Mouse (Mus musculus) liver, embryonic 16.5 days (tissue): ENCODE measurements around the gene Ntrk2. TPM values are rescaled to one million over a fixed set of nuclear protein-coding genes. Genes with fewer than 3 reads are reported as not detected.

ENCODE experiments used
- ATAC-seq: fragments of 200-750 bp; cut with Nextera tagmentation; 2 replicates; pipeline ENCODE4 v1.8.0; 2017; ENCODE audit warnings: low read depth, mild to moderate bottlenecking, moderate number of reproducible peaks, moderate library complexity
- H3K27ac ChIP-seq: fragments of 300-500 bp; sonication (generic); 2 replicates; pipeline ENCODE4 v1.5.1; 2014; ENCODE audit warnings: mild to moderate bottlenecking, low read length
- H3K27me3 ChIP-seq: fragments of 300-500 bp; sonication (generic); 2 replicates; pipeline ENCODE4 v1.6.1; 2014; ENCODE audit warnings: low read depth, low read length, mixed read lengths; ENCODE audit not compliant: control insufficient read depth, insufficient read depth
- H3K36me3 ChIP-seq: fragments of 300-500 bp; sonication (generic); 2 replicates; pipeline ENCODE4 v1.6.1; 2014; ENCODE audit warnings: mild to moderate bottlenecking; ENCODE audit not compliant: control insufficient read depth, insufficient read depth
- H3K4me1 ChIP-seq: fragments of 300-500 bp; sonication (generic); 2 replicates; pipeline ENCODE4 v1.6.1; 2014; ENCODE audit warnings: low read depth, low read length, mixed read lengths; ENCODE audit not compliant: control insufficient read depth
- H3K4me2 ChIP-seq: fragments of 300-500 bp; sonication (generic); 2 replicates; pipeline ENCODE4 v1.6.1; 2014; ENCODE audit warnings: low read depth, low read length, mixed read lengths
- H3K4me3 ChIP-seq: fragments of 300-500 bp; sonication (generic); 2 replicates; pipeline ENCODE4 v1.5.1; 2014; ENCODE audit warnings: low read depth, mild to moderate bottlenecking, low read length
- H3K9ac ChIP-seq: fragments of 300-500 bp; sonication (generic); 2 replicates; pipeline ENCODE4 v1.6.1; 2014; ENCODE audit warnings: low read depth, low read length
- H3K9me3 ChIP-seq: fragments of 300-500 bp; sonication (generic); replicated peaks from 2 replicates; pipeline ENCODE4 v1.6.1; 2016; ENCODE audit warnings: low read length; ENCODE audit not compliant: control insufficient read depth
- WGBS: fragments of 180-500 bp; shearing (Covaris S2); extraction: QIAGEN DNeasy Blood & Tissue Kit; methylation state at CpG from one replicate; pipeline ENCODE4 v1.1.7; 2014; ENCODE audit not compliant: insufficient replicate concordance; 5-methylcytosine and 5-hydroxymethylcytosine counted together
- polyA plus RNA-seq: library from polyadenylated mRNA; unstranded; fragments of >200 nt; fragmentation: Nextera tagmentation; extraction: Ambion mirVana; gene quantifications from 2 replicates; pipeline ENCODE4 v1.2.1, GENCODE M21; 2015

The Ntrk2 gene
- polyA plus RNA-seq, 1 experiment from 2014 or later, result 0.14 TPM

DNA sequence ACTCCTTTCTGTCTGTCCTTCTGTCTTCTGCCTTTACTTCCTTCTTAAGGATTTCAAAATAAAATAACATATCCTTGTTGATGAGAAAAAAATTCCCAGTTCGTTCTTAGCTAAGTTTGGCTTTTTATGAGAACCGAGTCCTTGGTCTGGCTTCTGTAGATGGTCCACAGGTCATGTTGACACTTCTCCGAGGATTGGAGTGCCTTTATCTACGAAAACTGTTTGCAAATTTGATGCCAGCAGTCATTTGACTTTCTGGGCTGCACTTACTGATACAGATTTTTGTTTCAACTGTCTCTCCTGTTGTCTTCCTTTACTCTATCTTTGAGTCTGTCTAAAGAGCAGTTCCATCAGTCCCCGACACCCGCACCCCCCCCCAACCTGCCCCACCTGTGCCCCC lies 154.0 kb downstream of the Ntrk2 start:
- Histone ChIP-seq H3K27me3 (no peaks in the 10 kb centered on the region), H3K4me2 (no peak overlapping the region), H3K4me1 (no peaks in the 10 kb centered on the region), H3K27ac (no peak overlapping the region), H3K36me3 (no peaks in the 10 kb centered on the region), H3K9ac (no peak overlapping the region), H3K9me3 (no peaks in the 10 kb centered on the region), H3K4me3 (no peak overlapping the region)
- no peak for ATAC-seq
- WGBS, result 51% methylated on average over 6 of the region's 6 CpGs

DNA sequence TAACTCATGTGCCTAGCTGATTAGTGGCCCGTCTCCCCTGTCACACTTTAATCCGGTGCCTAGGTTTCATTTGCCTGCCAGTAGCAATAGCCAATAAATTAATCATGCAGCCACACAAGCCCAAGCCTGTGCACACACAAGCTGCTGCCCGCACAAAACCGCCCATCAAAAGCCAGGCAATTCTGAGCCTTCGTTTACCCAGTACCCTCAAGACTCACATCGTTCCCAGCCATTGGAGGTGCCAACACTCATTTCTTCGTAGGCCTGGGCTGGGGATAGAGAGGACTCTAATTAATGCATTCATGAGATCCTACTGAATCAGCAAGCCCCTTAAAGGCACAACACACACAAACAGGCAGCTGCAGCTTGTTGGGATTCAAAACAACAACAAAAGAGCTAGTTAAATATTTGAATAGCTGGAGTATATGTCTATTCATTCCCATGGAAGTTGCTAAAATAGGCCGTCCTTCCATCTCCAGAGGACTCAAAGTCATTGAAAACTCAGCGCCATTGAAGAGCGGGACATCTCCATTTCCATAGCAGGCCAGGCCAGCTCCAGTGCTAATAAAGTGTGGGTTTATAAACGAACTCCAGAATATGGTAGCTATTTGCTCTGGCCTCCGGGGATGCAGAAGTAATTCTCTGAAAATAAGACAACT lies 158.5 kb downstream of the Ntrk2 start:
- ATAC-seq, result no peak
- Histone ChIP-seq H3K27me3 (no peaks in the 10 kb centered on the region), H3K36me3 (no peaks in the 10 kb centered on the region), H3K9me3 (no peaks in the 10 kb centered on the region), H3K27ac (no peak overlapping the region), H3K9ac (no peak overlapping the region), H3K4me1 (no peaks in the 10 kb centered on the region), H3K4me2 (no peak overlapping the region), H3K4me3 (no peak overlapping the region)
- 71% methylated on average over 12 of the region's 12 CpGs for WGBS

DNA sequence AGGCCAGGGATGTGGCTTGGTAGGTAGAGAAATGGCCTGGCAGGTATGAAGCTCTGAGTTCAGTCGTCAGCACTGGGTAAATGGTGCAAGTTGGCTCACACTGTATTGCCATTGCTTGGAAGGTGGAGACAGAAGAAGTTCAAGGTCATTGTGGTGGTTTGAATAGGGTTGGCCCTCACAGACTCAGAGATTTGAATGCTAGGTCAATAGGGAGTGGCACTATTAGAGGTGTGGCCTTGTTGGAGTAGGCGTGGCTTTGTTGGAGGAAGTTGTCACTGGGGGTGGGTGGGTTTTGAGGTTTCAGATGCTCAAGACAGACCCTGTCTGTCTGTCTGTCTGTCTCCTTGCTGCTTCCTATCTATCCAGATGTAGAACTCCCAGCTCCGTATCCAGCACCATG lies 159.5 kb downstream of the Ntrk2 start:
- no peak for ATAC-seq
- Histone ChIP-seq H3K27me3 (no peaks in the 10 kb centered on the region), H3K4me3 (no peak overlapping the region), H3K4me1 (no peaks in the 10 kb centered on the region), H3K4me2 (no peak overlapping the region), H3K9me3 (no peaks in the 10 kb centered on the region), H3K27ac (no peak overlapping the region), H3K9ac (no peak overlapping the region), H3K36me3 (no peaks in the 10 kb centered on the region)
- 57% methylated on average over 3 of the region's 3 CpGs for WGBS

DNA sequence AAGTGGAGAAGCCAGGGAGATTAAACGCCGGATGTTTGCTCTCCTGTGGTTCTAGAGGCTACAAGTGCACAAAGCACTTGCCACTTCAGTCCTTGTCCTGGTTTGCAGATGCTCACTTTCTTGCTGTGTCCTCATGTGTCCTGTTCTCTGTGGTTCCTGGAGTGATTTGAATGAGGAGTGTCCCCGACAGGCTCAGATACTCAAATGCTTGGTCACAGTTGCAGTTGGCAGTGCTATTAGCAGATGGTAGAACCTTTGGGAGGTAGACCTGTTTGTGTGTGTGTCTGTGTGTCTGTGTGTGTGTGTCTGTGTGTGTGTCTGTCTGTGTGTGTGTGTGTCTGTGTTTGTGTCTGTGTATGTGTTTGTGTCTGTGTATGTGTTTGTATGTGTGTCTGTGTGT lies 160.1 kb downstream of the Ntrk2 start:
- no peak overlapping the region for H3K9ac ChIP-seq
- no peaks in the 10 kb centered on the region for H3K4me1 ChIP-seq
- no peak for ATAC-seq
- no peaks in the 10 kb centered on the region for H3K27me3 ChIP-seq
- no peak overlapping the region for H3K4me2 ChIP-seq
- no peaks in the 10 kb centered on the region for H3K9me3 ChIP-seq
- no peak overlapping the region for H3K27ac ChIP-seq
- WGBS, result 64% methylated on average over 3 of the region's 3 CpGs
- H3K36me3 ChIP-seq, result no peaks in the 10 kb centered on the region
- no peak overlapping the region for H3K4me3 ChIP-seq

DNA sequence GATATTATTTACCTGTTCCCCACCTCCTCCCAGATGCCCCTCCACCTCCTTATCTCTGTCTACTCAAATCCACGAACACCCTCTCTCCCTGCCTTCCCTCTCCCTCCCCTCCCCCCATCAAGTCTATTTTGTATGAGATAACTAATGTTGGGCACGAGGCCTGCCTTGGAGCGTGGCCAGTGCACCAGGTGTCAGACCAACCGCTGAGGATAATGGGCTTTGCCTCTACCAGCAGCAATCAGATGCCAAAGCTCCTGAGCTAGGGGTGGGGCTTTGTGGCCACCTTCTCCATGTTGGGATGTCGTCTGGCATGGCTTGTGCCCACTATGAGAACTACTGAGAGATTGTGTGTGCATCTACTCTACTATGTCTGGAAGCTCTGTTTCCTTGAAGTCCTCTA lies 161.8 kb downstream of the Ntrk2 start:
- Histone ChIP-seq H3K27ac (no peak overlapping the region), H3K9ac (no peak overlapping the region), H3K36me3 (no peaks in the 10 kb centered on the region), H3K4me2 (no peak overlapping the region), H3K27me3 (no peaks in the 10 kb centered on the region), H3K9me3 (no peaks in the 10 kb centered on the region), H3K4me3 (no peak overlapping the region), H3K4me1 (no peaks in the 10 kb centered on the region)
- WGBS, result 40% methylated on average over 5 of the region's 5 CpGs
- no peak for ATAC-seq

DNA sequence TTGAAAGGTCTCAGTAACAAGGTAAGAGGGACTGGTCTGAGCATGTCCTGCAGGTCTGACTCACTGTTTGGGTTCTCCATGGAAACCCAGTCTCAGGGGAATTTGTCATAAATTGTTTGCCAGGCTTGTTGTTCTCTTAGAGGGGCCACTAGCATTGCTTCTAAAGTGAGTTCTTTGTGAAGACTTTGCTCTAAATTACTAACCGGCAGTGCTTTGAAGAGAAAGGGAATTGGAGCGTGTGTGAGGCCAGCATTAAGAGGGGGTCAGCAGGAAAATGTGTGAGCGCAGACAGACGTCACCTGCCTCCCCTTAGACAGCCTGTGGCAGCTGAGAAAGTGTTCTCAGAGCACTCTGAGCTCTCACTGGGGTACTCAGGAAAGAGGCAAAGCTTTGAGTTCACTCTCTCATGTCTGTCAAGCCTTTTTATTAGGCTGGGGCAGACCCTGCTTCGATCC lies 165.1 kb downstream of the Ntrk2 start:
- Histone ChIP-seq H3K4me3 (no peak overlapping the region), H3K9ac (no peak overlapping the region), H3K4me1 (no peaks in the 10 kb centered on the region), H3K4me2 (no peak overlapping the region), H3K36me3 (no peaks in the 10 kb centered on the region), H3K27me3 (no peaks in the 10 kb centered on the region), H3K27ac (no peak overlapping the region), H3K9me3 (no peaks in the 10 kb centered on the region)
- WGBS, result 55% methylated on average over 5 of the region's 5 CpGs
- no peak for ATAC-seq

DNA sequence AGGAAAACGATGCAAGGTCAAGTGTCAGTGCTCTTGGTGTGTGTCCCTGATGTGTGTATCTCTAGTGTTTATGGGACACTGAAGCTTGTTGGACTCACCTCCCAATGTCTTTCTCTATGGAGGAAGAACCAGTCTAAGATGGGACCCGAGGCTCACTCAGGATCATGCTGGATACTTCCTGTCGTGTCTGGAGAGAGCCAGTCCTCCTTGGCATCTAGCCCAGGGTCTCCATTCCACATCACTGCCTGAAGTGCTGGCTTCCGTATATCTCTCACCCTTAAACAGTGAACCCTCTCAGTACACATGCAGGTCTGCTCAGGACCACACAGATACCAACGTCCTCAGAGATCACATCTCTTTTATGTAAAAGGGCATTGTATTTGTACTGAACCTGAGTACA lies 166.1 kb downstream of the Ntrk2 start:
- Histone ChIP-seq H3K27me3 (no peaks in the 10 kb centered on the region), H3K27ac (no peak overlapping the region), H3K4me1 (no peaks in the 10 kb centered on the region), H3K36me3 (no peaks in the 10 kb centered on the region), H3K4me2 (no peak overlapping the region), H3K9me3 (no peaks in the 10 kb centered on the region), H3K4me3 (no peak overlapping the region), H3K9ac (no peak overlapping the region)
- no peak for ATAC-seq
- 44% methylated on average over 5 of the region's 5 CpGs for WGBS

DNA sequence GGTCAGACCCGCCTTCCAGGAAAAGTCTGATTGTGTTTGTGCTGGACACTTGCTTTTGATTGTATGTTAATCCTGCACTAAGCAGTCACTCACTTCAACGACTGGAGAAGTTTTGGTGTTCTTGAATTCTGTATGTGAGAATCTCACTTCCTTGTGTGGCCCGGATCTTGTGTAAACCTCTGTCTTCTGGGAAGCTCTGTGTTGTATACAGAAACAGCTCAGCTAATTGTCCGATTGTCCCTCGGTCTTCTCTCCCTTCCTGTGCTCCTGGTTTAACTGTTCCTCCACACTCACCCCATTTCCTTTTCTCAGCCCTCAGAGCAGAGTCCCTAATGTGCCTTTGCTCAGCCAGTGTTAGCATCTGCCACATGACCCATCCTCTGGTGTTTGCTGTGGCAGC lies 190.1 kb downstream of the Ntrk2 start:
- no peak overlapping the region for H3K27ac ChIP-seq
- H3K4me1 ChIP-seq, result peaks cover 2% of the 10 kb centered on the region; the same call in 1 of the 2 replicates
- H3K9ac ChIP-seq, result no peak overlapping the region
- H3K36me3 ChIP-seq, result no peaks in the 10 kb centered on the region
- peak; percentile 55; the same call in 1 of the 2 replicates for ATAC-seq
- H3K4me2 ChIP-seq, result no peak overlapping the region
- WGBS, result 28% methylated on average over 5 of the region's 5 CpGs
- H3K27me3 ChIP-seq, result no peaks in the 10 kb centered on the region
- H3K4me3 ChIP-seq, result no peak overlapping the region
- no peaks in the 10 kb centered on the region for H3K9me3 ChIP-seq

DNA sequence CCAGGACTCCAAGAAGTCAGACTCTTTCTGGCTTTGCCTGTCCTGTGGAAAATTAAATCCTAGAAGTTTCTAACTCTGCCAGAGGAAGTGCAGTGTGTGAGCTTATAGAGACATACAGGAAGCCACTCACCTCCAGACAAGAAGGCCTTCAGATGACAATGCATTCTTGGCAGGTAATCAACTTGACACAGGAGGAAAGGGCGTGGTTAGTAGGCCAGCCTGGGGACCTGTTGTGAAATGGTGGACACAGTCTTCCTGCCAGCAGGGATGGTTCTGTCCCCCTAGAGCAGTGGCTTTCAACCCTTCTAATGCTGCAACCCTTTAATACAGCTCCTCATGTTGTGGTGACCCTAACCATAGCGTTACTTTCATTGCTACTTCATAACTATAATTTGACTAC lies 191.4 kb downstream of the Ntrk2 start:
- H3K36me3 ChIP-seq, result no peaks in the 10 kb centered on the region
- ATAC-seq, result no peak
- H3K27me3 ChIP-seq, result no peaks in the 10 kb centered on the region
- H3K9me3 ChIP-seq, result no peaks in the 10 kb centered on the region
- no peak overlapping the region for H3K4me3 ChIP-seq
- H3K4me2 ChIP-seq, result no peak overlapping the region
- WGBS, result 49% methylated on average over 2 of the region's 2 CpGs
- no peak overlapping the region for H3K27ac ChIP-seq
- no peak overlapping the region for H3K9ac ChIP-seq
- peaks cover 2% of the 10 kb centered on the region; the same call in 1 of the 2 replicates for H3K4me1 ChIP-seq
